Mouse (Mus musculus): ENCODE results near the gene Hrh1.

Gene Hrh1

GRCm38 (mm10) chr6:114407049-114407448, 9.3 kb downstream of the Hrh1 start:
- no peak for DNase-seq (ENCODE audit: low spot score)

DNA sequence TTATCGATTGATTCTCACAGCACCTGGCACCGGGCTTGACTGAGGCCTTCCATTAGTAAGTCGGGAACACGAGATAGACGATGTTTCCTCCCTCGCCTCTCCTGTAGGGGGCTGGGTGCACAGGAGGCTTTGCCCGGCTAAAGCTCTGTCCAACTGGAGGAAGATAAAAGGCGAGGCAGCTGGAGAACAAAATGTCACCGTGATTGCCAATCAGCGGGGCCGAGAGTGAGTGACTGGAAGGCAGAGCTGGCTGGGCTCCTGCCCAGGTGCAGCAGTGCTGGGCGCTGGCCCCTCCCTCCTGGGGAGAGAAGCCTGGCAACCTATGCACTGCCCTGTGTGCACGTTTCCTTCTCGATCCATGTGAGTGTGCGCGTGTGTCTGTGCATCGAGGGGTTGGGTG, 10.5 kb downstream of the Hrh1 start:
- DNase-seq (ENCODE audit: low spot score), result no peak

GRCm38 (mm10) chr6:114411913-114412312, 14.2 kb downstream of the Hrh1 start:
- DNase-seq (ENCODE audit: low spot score), result no peak

- DNase-seq (ENCODE audit: low spot score), result no peak
These were observed 16.8 kb downstream of the Hrh1 start for GRCm38 (mm10) chr6:114414510-114414909.

DNA sequence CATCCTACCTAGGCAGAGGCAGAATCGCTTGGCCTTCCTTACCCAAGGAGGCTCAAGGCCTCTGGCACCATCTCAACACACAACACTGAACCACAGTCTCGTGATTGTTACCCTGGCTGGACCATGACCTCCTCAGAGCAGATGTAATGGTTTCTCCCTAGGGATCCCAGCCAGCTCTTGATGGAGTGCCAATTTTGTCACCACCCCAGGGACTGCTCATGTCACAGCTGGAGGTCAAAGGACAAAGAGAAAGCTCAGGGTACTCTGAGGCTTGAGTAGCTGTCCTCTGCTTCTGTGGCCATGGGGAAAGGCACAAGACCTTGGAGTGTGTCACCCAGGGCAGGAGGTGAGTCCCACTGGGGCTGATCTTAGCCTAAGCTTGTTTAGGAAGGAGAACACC, 20.3 kb downstream of the Hrh1 start:
- DNase-seq (ENCODE audit: low spot score), result no peak

DNA sequence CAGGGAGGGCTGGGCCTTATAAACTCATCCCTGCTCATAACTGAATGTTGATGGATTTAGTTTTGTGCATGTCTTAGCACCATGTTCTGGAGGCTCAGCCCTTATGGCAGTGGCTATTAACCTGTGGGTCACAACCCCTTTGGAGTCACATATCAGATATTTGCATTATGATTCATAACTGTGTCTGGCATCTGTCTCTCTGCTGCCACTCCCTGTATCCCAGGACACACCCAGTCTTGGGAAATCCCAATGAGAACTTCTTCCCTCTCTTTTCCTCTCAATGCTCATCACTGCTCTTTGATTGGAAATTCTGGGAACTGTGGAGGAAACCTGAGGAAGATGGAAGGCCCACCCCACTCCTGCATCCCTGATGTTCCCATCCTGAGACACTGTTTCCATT, 23.3 kb downstream of the Hrh1 start:
- no peak for DNase-seq (ENCODE audit: low spot score)

DNA sequence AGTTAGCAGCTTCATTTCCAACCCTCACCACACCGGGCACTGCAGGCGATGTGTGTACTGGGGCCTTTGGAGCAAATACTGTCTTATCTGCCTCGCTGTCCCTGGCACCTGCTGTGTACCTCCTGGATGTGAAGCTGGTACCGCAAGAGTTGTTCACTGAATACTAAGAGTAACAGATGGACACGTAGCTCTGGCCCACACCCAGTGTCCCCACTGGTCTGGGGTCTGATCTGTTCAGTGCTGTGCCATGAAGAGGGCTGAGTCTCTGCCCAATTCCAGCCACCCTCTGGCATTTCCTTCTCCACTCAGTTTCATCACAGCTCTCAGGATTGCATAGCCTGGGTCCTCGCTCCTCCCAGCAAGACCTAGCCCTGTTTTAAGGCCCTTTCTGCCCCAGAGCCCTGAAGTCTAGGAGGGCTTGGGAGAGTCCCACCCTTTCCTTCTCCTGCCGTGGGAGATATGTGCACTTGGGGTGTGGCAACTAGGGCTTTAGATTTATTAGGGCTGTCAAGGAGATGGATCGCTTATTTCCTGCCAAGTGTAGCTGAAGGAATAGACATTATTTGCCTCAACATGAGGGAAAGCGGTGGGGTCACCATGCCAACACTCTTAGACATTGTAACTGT, 25.4 kb downstream of the Hrh1 start:
- DNase-seq (ENCODE audit: low spot score), result no peak

DNA sequence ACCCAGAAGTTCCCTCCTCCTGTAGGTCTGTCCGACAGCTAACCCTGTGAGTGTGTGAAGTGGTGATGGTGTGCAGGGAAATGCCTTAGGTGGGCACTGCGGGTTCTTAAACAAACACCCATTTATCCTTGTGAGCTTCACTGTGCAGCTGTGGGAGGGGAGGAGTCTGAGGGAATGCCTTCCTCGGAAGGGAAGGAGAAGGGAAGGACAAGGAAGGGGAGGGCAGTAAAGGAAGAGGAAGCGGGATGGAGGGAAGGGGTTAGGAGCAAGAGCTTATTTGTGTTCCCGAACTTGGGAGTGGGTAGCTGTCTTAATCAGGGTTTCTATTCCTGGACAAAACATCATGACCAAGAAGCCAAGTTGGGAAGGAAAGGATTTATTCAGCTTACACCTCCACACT, 27.6 kb downstream of the Hrh1 start:
- DNase-seq (ENCODE audit: low spot score), result no peak

GRCm38 (mm10) chr6:114427641-114428040, 29.9 kb downstream of the Hrh1 start:
- DNase-seq (ENCODE audit: low spot score), result no peak

- DNase-seq (ENCODE audit: low spot score), result no peak
These were observed 31.1 kb downstream of the Hrh1 start for GRCm38 (mm10) chr6:114428831-114429230.

DNA sequence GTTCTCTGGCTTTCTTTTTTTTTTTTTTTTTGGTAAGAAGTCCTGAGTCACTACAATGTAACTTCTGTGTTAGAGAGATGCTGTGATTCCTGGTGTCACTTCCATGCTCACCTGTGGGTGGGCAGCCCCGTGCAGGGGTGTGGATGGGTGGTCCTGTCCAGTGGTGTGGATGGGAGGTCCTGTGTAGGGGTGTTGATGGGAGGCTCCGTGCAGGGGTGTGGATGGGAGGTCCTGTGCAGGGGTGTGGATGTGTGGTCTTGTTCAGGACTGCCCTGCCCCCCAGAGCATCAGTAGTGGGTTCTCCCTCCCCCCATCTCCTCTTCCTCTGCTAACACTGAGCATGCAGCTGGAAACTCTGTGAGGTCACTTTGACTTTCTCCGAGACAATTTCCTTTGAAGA, 34.9 kb downstream of the Hrh1 start:
- DNase-seq (ENCODE audit: low spot score), result no peak

DNA sequence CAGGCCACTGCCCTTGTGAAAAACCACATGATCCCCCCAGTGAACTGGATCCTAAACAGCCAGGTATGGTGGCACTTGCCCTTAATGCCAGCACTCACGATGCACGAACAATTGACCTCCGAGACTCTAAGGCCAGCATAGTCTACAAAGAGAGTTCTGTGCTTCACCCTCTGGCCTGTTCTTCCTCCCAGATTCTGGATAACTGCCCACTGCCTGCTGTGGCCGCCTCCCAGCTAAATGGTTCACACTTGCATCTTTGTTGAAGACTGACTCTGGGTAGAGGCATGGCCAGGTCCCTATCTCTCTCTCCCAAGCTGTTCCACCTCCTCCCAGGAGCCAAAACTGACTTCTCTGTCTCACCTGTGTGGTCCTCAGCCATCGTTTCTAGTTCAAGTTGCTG, 36.8 kb downstream of the Hrh1 start:
- no peak for DNase-seq (ENCODE audit: low spot score)

GRCm38 (mm10) chr6:114440302-114440701, 42.6 kb downstream of the Hrh1 start:
- DNase-seq (ENCODE audit: low spot score), result no peak

- DNase-seq (ENCODE audit: low spot score), result no peak
These were observed 43.2 kb downstream of the Hrh1 start for GRCm38 (mm10) chr6:114440788-114441453.

GRCm38 (mm10) chr6:114444247-114444844, 46.6 kb downstream of the Hrh1 start:
- no peak for DNase-seq (ENCODE audit: low spot score)

DNA sequence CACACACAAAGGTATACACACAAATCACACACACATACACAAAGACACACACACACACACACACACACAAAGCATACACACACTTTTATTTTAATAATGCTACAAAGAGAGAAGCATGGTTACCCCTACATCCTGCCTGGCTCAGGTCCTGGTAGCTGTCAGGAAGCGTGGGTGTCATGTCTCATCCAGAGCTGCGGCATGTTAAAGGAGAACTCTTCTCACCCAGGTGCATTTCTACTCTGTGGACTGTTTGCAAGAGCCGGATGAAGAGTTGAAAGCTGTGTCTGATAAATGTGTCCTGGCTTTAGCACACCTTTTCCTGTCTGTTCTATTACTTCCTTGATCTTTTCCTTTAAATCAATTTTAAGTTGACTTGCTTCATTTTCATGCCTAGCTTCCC, 47.2 kb downstream of the Hrh1 start:
- DNase-seq (ENCODE audit: low spot score), result no peak

DNA sequence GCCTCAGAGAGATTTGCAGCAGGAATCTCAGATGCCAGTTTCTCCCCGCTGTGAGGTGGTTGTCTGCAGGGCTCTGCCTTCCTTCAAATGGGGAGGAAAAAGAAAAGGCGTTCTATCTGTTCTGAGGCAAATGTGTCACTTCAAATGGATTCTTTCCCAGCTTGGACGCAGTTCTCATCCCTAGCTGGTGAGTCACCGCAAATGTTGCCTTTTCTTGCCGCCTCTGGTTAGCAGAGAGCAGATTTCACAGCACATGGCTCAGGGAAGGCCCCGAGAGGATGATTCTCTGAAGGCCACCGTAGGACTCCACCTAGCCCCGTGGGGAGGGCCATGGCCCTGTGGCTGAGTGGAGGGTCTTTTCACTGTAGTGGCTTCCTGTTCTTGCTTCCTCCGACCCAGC, 51.2 kb downstream of the Hrh1 start:
- no peak for DNase-seq (ENCODE audit: low spot score)

- DNase-seq (ENCODE audit: low spot score), result no peak
These were observed 57.5 kb downstream of the Hrh1 start for GRCm38 (mm10) chr6:114455267-114455666.

- DNase-seq (ENCODE audit: low spot score), result no peak
These were observed 58.7 kb downstream of the Hrh1 start for GRCm38 (mm10) chr6:114456255-114457042.

- DNase-seq (ENCODE audit: low spot score), result no peak
These were observed 59.6 kb downstream of the Hrh1 start for GRCm38 (mm10) chr6:114457299-114457698.

DNA sequence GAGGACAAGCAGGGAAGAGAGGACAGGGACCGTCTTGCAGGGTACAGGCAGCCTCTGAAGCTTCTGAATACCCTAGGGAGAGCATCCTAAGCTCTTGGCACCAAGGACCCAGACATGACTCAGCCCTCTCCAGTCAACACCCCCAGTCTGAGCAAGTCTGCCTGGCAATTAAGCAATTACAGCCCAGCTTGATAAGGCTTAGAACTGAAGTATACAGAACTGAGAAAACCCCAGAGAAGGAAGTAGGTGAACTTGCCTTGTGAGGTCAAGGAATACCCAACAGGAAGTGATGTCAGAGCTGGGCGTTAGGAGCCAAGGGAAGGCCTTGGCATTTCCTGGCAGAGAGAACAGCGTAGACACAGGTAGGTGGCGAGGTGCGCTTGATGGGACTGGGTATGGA, 60.5 kb downstream of the Hrh1 start:
- no peak for DNase-seq (ENCODE audit: low spot score)

DNA sequence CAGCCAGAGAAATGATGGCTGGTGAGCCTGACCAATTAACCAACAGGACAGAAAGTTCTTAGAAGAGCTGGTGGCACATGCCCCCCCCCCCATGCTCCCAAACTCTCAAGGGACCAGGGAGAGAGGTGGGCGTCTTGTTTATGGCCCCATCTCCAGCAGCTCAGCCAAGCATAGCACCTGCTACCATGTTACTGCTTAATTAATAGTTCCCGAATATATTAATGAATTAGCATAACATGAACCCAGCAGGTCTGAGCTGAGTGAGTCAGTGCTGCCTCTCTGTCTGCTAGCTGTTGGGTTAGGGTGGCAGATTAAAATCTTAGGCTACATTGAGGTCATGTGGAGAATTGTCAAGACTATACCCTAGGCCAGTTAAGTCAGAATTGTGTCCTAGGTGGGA, 62.2 kb downstream of the Hrh1 start:
- DNase-seq (ENCODE audit: low spot score), result no peak

DNA sequence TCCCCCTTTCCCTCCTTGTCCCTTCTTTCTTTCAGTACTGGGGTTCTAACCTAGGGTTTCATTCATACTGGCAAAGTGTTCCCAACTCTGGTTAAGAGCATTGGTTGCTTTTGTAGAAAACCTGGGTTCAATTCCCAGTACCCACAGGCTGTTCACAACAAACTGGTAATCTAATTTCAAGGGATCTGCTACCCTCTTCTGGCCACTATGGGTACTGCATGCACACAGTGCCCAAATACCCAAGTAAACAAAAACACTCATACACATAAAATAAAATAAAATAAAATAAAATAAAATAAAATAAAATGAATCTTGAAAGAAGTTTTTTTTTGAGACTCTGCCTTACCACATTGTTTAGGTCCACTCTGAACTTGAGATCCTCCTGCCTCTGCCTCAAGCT, 63.8 kb downstream of the Hrh1 start:
- DNase-seq (ENCODE audit: low spot score), result no peak

Measured in spleen, adult 12 weeks (tissue).